Mouse (Mus musculus) midbrain, postnatal 0 days (tissue): ENCODE results near the gene Tmed6. TPM values are rescaled to one million over a fixed set of nuclear protein-coding genes. Genes with fewer than 3 reads are reported as not detected.

ENCODE experiments used
- ATAC-seq: fragments of 200-750 bp; cut with Nextera tagmentation; 2 replicates; pipeline ENCODE4 v1.8.0; 2017; ENCODE audit warnings: moderate number of reproducible peaks, mild to moderate bottlenecking, moderate TSS enrichment, moderate library complexity; ENCODE audit not compliant: low FRiP score
- DNase-seq: peaks from one replicate; pipeline ENCODE4 v3.0.0-alpha.2; 2015; ENCODE audit warnings: low spot score
- H3K27ac ChIP-seq: fragments of 300-500 bp; sonication (generic); 2 replicates; pipeline ENCODE4 v1.5.1; 2014; ENCODE audit warnings: low read depth, mild to moderate bottlenecking, low read length, mixed read lengths
- H3K27me3 ChIP-seq: fragments of 300-500 bp; sonication (generic); 2 replicates; pipeline ENCODE4 v1.6.1; 2014; ENCODE audit warnings: low read length, control low read depth, mixed read lengths; ENCODE audit not compliant: insufficient read depth
- H3K36me3 ChIP-seq: fragments of 300-500 bp; sonication (generic); 2 replicates; pipeline ENCODE4 v1.6.1; 2014; ENCODE audit warnings: low read length, control low read depth, mixed read lengths; ENCODE audit not compliant: insufficient read depth
- H3K4me1 ChIP-seq: fragments of 300-500 bp; sonication (generic); 2 replicates; pipeline ENCODE4 v1.6.1; 2014; ENCODE audit warnings: mild to moderate bottlenecking, control low read depth, antibody characterized with exemption, low read length, mixed read lengths; ENCODE audit not compliant: insufficient read depth
- H3K4me2 ChIP-seq: fragments of 300-500 bp; sonication (generic); 2 replicates; pipeline ENCODE4 v1.6.1; 2014; ENCODE audit warnings: low read depth, mild to moderate bottlenecking, low read length, mixed read lengths; ENCODE audit not compliant: poor library complexity, severe bottlenecking
- H3K4me3 ChIP-seq: fragments of 300-500 bp; sonication (generic); 2 replicates; pipeline ENCODE4 v1.5.1; 2014; ENCODE audit warnings: low read depth, mild to moderate bottlenecking, low read length, moderate library complexity
- H3K9ac ChIP-seq: fragments of 300-500 bp; sonication (generic); replicated peaks from 2 replicates; pipeline ENCODE4 v1.6.1; 2014; ENCODE audit warnings: mild to moderate bottlenecking, low read length, moderate library complexity, mixed read lengths; ENCODE audit not compliant: poor library complexity, severe bottlenecking
- H3K9me3 ChIP-seq: fragments of 300-500 bp; sonication (generic); 2 replicates; pipeline ENCODE4 v1.6.1; 2016; ENCODE audit warnings: low read length, control low read depth
- CTCF ChIP-seq: IDR thresholded peaks from 2 replicates; pipeline ENCODE4 v1.5.1; 2016; ENCODE audit warnings: antibody characterized with exemption, mild to moderate bottlenecking
- WGBS: fragments of 180-500 bp; shearing (Covaris S2); extraction: QIAGEN DNeasy Blood & Tissue Kit; methylation state at CpG from one replicate; pipeline ENCODE4 v1.1.7; 2014; 5-methylcytosine and 5-hydroxymethylcytosine counted together
- polyA plus RNA-seq: library from polyadenylated mRNA; unstranded; fragments of >200 nt; fragmentation: Nextera tagmentation; extraction: Ambion mirVana; gene quantifications from 2 replicates; pipeline ENCODE4 v1.2.1, GENCODE M21; 2015
- total RNA-seq: library from RNA; depleted of rRNA; stranded (reverse); fragments of >200 nt; gene quantifications from 2 replicates; pipeline ENCODE4 v1.2.3, GENCODE M21; 2014

The Tmed6 gene
- total and polyA plus RNA-seq, 2 experiments from 2014 or later, result not detected

GRCm38 (mm10) chr8:107085358-107085757 lies 19.9 kb upstream of the Tmed6 start:
- Histone ChIP-seq H3K27ac (no peak overlapping the region), H3K9ac (no peak overlapping the region), H3K4me3 (no peak overlapping the region), H3K27me3 (no peaks in the 10 kb centered on the region), H3K9me3 (no peaks in the 10 kb centered on the region), H3K36me3 (peaks cover 27% of the 10 kb centered on the region), H3K4me2 (no peak overlapping the region), H3K4me1 (no peaks in the 10 kb centered on the region)
- 98% methylated on average over 17 of the region's 17 CpGs for WGBS
- ATAC-seq, result no peak
- peak; percentile 36 for TF ChIP-seq CTCF
- no peak for DNase-seq

DNA sequence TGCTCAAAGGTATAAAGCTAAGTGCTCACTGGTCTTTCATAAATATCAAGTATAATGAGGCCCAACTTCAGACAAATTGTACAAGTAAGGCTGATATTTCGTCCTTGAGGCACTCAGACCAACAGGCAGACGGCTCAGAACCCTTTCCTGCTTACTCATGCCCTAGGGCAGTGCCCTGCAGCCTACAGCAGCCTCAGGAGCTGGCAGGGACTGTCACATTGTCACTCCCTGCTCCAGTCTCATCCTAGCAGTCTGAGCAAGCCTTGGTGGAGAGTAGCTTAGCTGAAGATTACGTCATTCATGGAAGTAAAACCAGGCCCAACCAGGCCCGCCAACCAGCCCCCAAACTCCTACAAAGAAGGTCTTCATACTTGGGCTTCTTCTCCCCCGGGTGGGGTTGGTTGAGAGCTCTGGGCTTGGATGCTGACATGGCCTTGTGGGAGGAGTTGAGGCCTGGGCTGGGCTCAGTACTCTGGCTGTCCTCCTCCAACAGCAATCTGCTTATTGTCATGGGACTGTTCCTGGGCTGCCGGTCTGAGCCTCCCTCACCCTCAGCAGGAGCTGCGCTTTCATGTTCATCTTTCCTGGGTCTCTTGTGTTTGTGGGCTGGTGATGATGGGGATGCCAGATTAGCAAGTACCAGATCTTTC lies 10.9 kb upstream of the Tmed6 start:
- ATAC-seq, result no peak
- no peak overlapping the region for H3K9ac ChIP-seq
- H3K4me3 ChIP-seq, result no peak overlapping the region
- H3K27ac ChIP-seq, result no peak overlapping the region
- TF ChIP-seq CTCF, result no peak
- DNase-seq, result no peak
- peaks cover 57% of the 10 kb centered on the region for H3K36me3 ChIP-seq
- H3K4me2 ChIP-seq, result no peak overlapping the region
- WGBS, result 92% methylated on average over 7 of the region's 7 CpGs
- no peaks in the 10 kb centered on the region for H3K9me3 ChIP-seq
- H3K27me3 ChIP-seq, result no peaks in the 10 kb centered on the region
- no peaks in the 10 kb centered on the region for H3K4me1 ChIP-seq

GRCm38 (mm10) chr8:107074128-107074527 lies 8.7 kb upstream of the Tmed6 start:
- DNase-seq (no peak), ATAC-seq (no peak)
- H3K36me3 ChIP-seq, result peaks cover 58% of the 10 kb centered on the region
- TF ChIP-seq CTCF, result no peak
- 100% methylated on average over 1 of the region's 1 CpGs for WGBS
- no peak overlapping the region for H3K9ac ChIP-seq
- H3K27ac ChIP-seq, result no peak overlapping the region
- no peak overlapping the region for H3K4me2 ChIP-seq
- no peaks in the 10 kb centered on the region for H3K27me3 ChIP-seq
- no peak overlapping the region for H3K4me3 ChIP-seq
- no peaks in the 10 kb centered on the region for H3K9me3 ChIP-seq
- H3K4me1 ChIP-seq, result no peaks in the 10 kb centered on the region

GRCm38 (mm10) chr8:107073706-107074105 lies 8.3 kb upstream of the Tmed6 start:
- H3K27me3 ChIP-seq, result no peaks in the 10 kb centered on the region
- H3K9me3 ChIP-seq, result no peaks in the 10 kb centered on the region
- H3K4me2 ChIP-seq, result no peak overlapping the region
- no peak overlapping the region for H3K27ac ChIP-seq
- no peak for DNase-seq
- 90% methylated on average over 4 of the region's 4 CpGs for WGBS
- H3K4me3 ChIP-seq, result no peak overlapping the region
- no peak overlapping the region for H3K9ac ChIP-seq
- peaks cover 58% of the 10 kb centered on the region for H3K36me3 ChIP-seq
- no peak for ATAC-seq
- TF ChIP-seq CTCF, result no peak
- no peaks in the 10 kb centered on the region for H3K4me1 ChIP-seq

DNA sequence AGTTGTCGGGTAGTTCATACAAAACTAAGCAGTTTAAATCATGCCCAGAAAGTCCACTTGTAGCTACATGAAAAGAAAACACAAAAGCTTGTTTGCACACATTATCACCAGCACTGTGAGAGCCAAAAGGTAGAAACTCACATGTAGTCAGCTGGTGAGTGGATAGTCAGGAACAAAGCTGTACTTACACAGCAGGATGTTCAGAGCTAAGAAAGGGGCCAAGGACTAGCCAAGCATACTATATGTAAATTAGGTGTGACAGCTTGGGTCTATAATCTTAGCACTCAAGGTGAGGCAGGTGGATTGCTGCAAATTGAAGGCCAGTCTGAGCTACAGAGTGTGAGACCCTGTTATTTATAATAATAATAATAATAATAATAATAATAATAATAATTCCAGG lies 2.8 kb downstream of the Tmed6 start:
- Histone ChIP-seq H3K4me1 (no peaks in the 10 kb centered on the region), H3K9me3 (no peaks in the 10 kb centered on the region), H3K36me3 (peaks cover 6% of the 10 kb centered on the region; the same call in 1 of the 2 replicates), H3K27me3 (no peaks in the 10 kb centered on the region), H3K4me3 (no peak overlapping the region), H3K9ac (no peak overlapping the region), H3K27ac (no peak overlapping the region), H3K4me2 (no peak overlapping the region)
- 90% methylated on average over 1 of the region's 1 CpGs for WGBS
- ATAC-seq, result no peak
- TF ChIP-seq CTCF, result no peak
- no peak for DNase-seq

DNA sequence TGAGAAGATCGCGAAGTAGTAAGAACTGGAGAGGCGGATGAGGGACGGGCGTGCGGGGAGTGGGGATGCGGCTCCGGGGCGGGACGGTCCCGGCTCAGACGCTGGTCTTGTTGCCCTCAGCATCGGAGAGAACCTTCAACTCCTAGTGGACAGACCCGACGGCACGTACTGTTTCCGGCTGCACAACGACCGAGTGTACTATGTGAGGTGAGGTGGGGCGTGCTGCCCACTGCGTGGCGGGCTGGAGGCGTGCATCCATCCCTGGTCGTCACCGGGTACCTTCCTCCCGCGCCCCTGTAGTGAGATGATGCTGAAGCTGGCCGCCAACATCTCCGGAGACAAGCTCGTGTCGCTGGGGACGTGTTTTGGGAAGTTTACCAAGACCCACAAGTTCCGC lies 8.5 kb downstream of the Tmed6 start:
- WGBS, result under 1% methylated on average over 33 of the region's 33 CpGs
- Histone ChIP-seq H3K36me3 (peaks cover 20% of the 10 kb centered on the region), H3K27me3 (no peaks in the 10 kb centered on the region), H3K27ac (peak overlapping the region; percentile 26), H3K9ac (peak overlapping the region; percentile 75), H3K4me3 (peak overlapping the region; percentile 92), H3K4me1 (peaks cover 5% of the 10 kb centered on the region; the same call in 1 of the 2 replicates), H3K9me3 (no peaks in the 10 kb centered on the region), H3K4me2 (peak overlapping the region; percentile 84)
- ATAC-seq (peak; percentile 63), DNase-seq (no peak)
- no peak; the same call in 1 of the 2 replicates for TF ChIP-seq CTCF
